ENCODE assay signal across 8 mouse cellular contexts in the genomic region with DNA sequence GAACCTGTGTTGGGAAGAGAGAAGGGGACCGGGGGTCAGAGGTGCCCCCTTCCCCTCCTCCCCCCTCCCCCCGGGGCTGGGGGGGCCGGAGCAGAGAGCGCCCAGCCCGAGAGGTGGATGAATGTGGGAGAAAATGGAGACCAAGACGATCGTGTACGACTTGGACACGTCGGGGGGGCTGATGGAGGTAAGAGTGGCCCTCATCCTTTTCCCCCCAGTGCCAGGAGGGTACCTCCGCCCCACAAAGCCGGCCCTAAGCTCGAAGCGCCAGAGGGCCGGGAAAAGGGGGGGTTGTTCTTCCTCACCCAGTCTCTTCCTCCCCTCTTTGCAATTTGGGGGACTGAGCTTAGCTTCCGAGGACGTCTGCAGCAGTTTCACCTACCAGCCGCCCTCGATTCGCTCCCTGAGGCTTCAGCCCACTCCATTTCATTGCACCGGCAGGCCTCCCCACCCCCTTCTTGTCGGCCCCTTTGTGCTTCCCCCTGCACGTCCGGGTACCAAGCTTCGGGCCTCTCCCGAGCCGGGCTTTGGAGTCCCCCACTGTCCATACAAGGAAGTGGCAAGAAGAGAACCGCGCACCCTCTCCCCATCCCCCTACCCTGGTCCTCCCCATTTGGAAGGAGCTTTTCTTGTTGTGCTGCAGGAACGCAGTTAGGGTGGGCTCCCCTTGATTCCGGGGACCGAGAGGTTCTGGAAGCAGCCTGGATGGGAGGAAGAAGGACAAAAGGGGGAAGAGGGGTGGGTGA. TPM values are rescaled to one million over a fixed set of nuclear protein-coding genes. Genes with fewer than 3 reads are reported as not detected.
DNase-seq lines count a peak whose midpoint lies in the region; ATAC-seq and TF ChIP-seq lines count a peak whose summit lies in the region.

No protein-coding gene starts in this region.

- H3K27ac ChIP-seq in heart, embryonic 11.5 days (ENCODE audit: low read depth, low read length) = peak overlapping the region; percentile 97
- peak overlapping the region; percentile 97 for H3K27ac ChIP-seq in kidney, postnatal 0 days
- peak overlapping the region; percentile 77 for H3K27ac ChIP-seq in liver, embryonic 14.5 days
- peak overlapping the region; percentile 96 for H3K27ac ChIP-seq in neural tube, embryonic 13.5 days (replicated peaks)

- 0 out of 2 replicates have a peak, but pooled peaks have one; percentile 2 for ATAC-seq in common myeloid progenitor, adult 5-6 weeks (replicated peaks; ENCODE audit: low read depth, poor library complexity, severe bottlenecking)
- no peak for ATAC-seq in heart, embryonic 11.5 days (replicated peaks; ENCODE audit: insufficient number of reproducible peaks, low FRiP score, low TSS enrichment)
- ATAC-seq in kidney, postnatal 0 days (replicated peaks; ENCODE audit: low FRiP score, low read depth) = no peak
- ATAC-seq in liver, embryonic 14.5 days (ENCODE audit: insufficient read depth) = no peak
- no peak for ATAC-seq in neural tube, embryonic 13.5 days (ENCODE audit: low read depth)

- H3K4me2 ChIP-seq in heart, embryonic 11.5 days = peak overlapping the region; percentile 77
- peak overlapping the region; percentile 85 for H3K4me2 ChIP-seq in kidney, postnatal 0 days (ENCODE audit: low read length)
- H3K4me2 ChIP-seq in liver, embryonic 14.5 days (ENCODE audit: low read depth) = peak overlapping the region; percentile 95
- peak overlapping the region; percentile 95 for H3K4me2 ChIP-seq in neural tube, embryonic 13.5 days

- no peaks in the 10 kb centered on the region for H3K9me3 ChIP-seq in heart, embryonic 11.5 days (replicated peaks; ENCODE audit: control insufficient read depth, low read length)
- no peaks in the 10 kb centered on the region for H3K9me3 ChIP-seq in kidney, postnatal 0 days (replicated peaks; ENCODE audit: low read length)
- H3K9me3 ChIP-seq in liver, embryonic 14.5 days (ENCODE audit: control insufficient read depth, low read length) = no peaks in the 10 kb centered on the region
- H3K9me3 ChIP-seq in neural tube, embryonic 13.5 days = no peaks in the 10 kb centered on the region

- H3K27me3 ChIP-seq in heart, embryonic 11.5 days (ENCODE audit: control insufficient read depth, insufficient read depth, low read length) = peaks cover 3% of the 10 kb centered on the region; the same call in 1 of the 2 replicates
- no peaks in the 10 kb centered on the region for H3K27me3 ChIP-seq in kidney, postnatal 0 days (ENCODE audit: insufficient read depth, low read length)
- H3K27me3 ChIP-seq in liver, embryonic 14.5 days (ENCODE audit: control insufficient read depth, insufficient read depth, low read length) = no peaks in the 10 kb centered on the region; the same call in 1 of the 2 replicates
- H3K27me3 ChIP-seq in neural tube, embryonic 13.5 days = peaks cover 3% of the 10 kb centered on the region; the same call in 1 of the 2 replicates

- H3K4me1 ChIP-seq in heart, embryonic 11.5 days (ENCODE audit: control insufficient read depth, insufficient read depth, low read length) = peaks cover 9% of the 10 kb centered on the region; the same call in 1 of the 2 replicates
- H3K4me1 ChIP-seq in kidney, postnatal 0 days (replicated peaks; ENCODE audit: insufficient read depth, low read length) = no peaks in the 10 kb centered on the region
- peaks cover 10 to 15% of the 10 kb centered on the region in 2 experiments; a peak in 3 of 4 replicates for H3K4me1 ChIP-seq in liver, embryonic 14.5 days (replicated peaks; ENCODE audit: control insufficient read depth in 2 of 2, insufficient read depth in 2 of 2, low read length in 1 of 2)
- H3K4me1 ChIP-seq in neural tube, embryonic 13.5 days (replicated peaks) = peaks cover 33% of the 10 kb centered on the region

- H3K9ac ChIP-seq in heart, embryonic 11.5 days (ENCODE audit: low read depth, low read length) = peak overlapping the region; percentile 87
- peak overlapping the region; percentile 92 for H3K9ac ChIP-seq in kidney, postnatal 0 days (ENCODE audit: low read depth, low read length)
- H3K9ac ChIP-seq in liver, embryonic 14.5 days (replicated peaks) = peak overlapping the region; percentile 96
- H3K9ac ChIP-seq in neural tube, embryonic 13.5 days = peak overlapping the region; percentile 97

- peak; percentile 58 for DNase-seq in layer of hippocampus, adult 11-12 months (ENCODE audit: low spot score)
- DNase-seq in layer of hippocampus, adult 9-10 months (ENCODE audit: low spot score) = no peak
- peak; percentile 78 for DNase-seq in kidney, postnatal 0 days (ENCODE audit: low spot score)
- DNase-seq in liver, embryonic 14.5 days (ENCODE audit: low read depth in 3 of 3, low spot score in 3 of 3) = peak in 2 of 3 experiments; percentile 26 to 41
- peak; percentile 64 to 73 for DNase-seq in thymus, adult 18-20 months

- TF ChIP-seq CTCF in kidney, postnatal 0 days (IDR thresholded peaks at IDR 0.05; ENCODE audit: low read depth) = no peak
- TF ChIP-seq CTCF in liver, embryonic 14.5 days (IDR thresholded peaks at IDR 0.05; ENCODE audit: low read depth) = no peak

- no peak for TF ChIP-seq EP300 in liver, embryonic 14.5 days (IDR thresholded peaks at IDR 0.05; ENCODE audit: low read depth)

- WGBS in heart, embryonic 11.5 days (ENCODE audit: insufficient replicate concordance) = under 1% methylated on average over 32 of the region's 32 CpGs
- WGBS in kidney, postnatal 0 days = under 1% methylated on average over 28 of the region's 32 CpGs
- under 1% methylated on average over 31 of the region's 32 CpGs for WGBS in liver, embryonic 14.5 days (ENCODE audit: insufficient replicate concordance)
- WGBS in neural tube, embryonic 13.5 days = 0% methylated on average over 29 of the region's 32 CpGs

- H3K36me3 ChIP-seq in heart, embryonic 11.5 days (ENCODE audit: control insufficient read depth, insufficient read depth, low read length) = peaks cover under 1% of the 10 kb centered on the region
- peaks cover 5% of the 10 kb centered on the region; the same call in 1 of the 2 replicates for H3K36me3 ChIP-seq in kidney, postnatal 0 days (ENCODE audit: insufficient read depth, low read length)
- peaks cover 12% of the 10 kb centered on the region for H3K36me3 ChIP-seq in liver, embryonic 14.5 days (replicated peaks; ENCODE audit: control insufficient read depth, insufficient read depth, low read depth)
- peaks cover 20% of the 10 kb centered on the region for H3K36me3 ChIP-seq in neural tube, embryonic 13.5 days

- H3K4me3 ChIP-seq in heart, embryonic 11.5 days (ENCODE audit: low read depth, low read length) = peak overlapping the region; percentile 79
- peak overlapping the region; percentile 89 for H3K4me3 ChIP-seq in kidney, postnatal 0 days (replicated peaks; ENCODE audit: low read depth, low read length)
- H3K4me3 ChIP-seq in liver, embryonic 14.5 days (ENCODE audit: insufficient read depth in 1 of 2, low read depth in 2 of 2, low read length in 2 of 2) = peak overlapping the region; percentile 92 to 94
- H3K4me3 ChIP-seq in neural tube, embryonic 13.5 days = peak overlapping the region; percentile 99

RNA-seq across cellular contexts. Expression of gene Phf12, which starts 0.8 kb away (rescaled TPM):
- total RNA-seq in common myeloid progenitor, adult 5-6 weeks (2017) = 29.5 and 39.0 TPM in 2 replicates
- polyA plus RNA-seq in heart, embryonic 11.5 days (2014; fragmentation: Nextera tagmentation; extraction: Ambion mirVana) = 9.1 and 14.2 TPM in 2 replicates
- 9.3 and 11.1 TPM in 2 replicates for polyA plus RNA-seq in kidney, postnatal 0 days (2015; fragmentation: Nextera tagmentation; extraction: Ambion mirVana)
- polyA plus RNA-seq in liver, embryonic 14.5 days (2012; rRNA removed) = 19.0 and 19.2 TPM in 2 replicates
- 4.3 and 5.7 TPM in 2 replicates for polyA plus RNA-seq in liver, embryonic 14.5 days (2014; fragmentation: Nextera tagmentation; extraction: Ambion mirVana)
- polyA plus RNA-seq in neural tube, embryonic 13.5 days (2015; fragmentation: Nextera tagmentation; extraction: Ambion mirVana) = 15.6 and 19.8 TPM in 2 replicates

RNA-seq across cellular contexts. Expression of gene Dhrs13, which starts 48.7 kb away (rescaled TPM):
- 12.1 and 12.8 TPM in 2 replicates for total RNA-seq in common myeloid progenitor, adult 5-6 weeks (2017)
- 12.3 and 15.8 TPM in 2 replicates for polyA plus RNA-seq in heart, embryonic 11.5 days (2014; fragmentation: Nextera tagmentation; extraction: Ambion mirVana)
- 13.6 and 15.2 TPM in 2 replicates for polyA plus RNA-seq in kidney, postnatal 0 days (2015; fragmentation: Nextera tagmentation; extraction: Ambion mirVana)
- polyA plus RNA-seq in liver, embryonic 14.5 days (2012; rRNA removed) = 8.6 and 9.4 TPM in 2 replicates
- 17.3 and 17.8 TPM in 2 replicates for polyA plus RNA-seq in liver, embryonic 14.5 days (2014; fragmentation: Nextera tagmentation; extraction: Ambion mirVana)
- 32.7 and 40.0 TPM in 2 replicates for polyA plus RNA-seq in neural tube, embryonic 13.5 days (2015; fragmentation: Nextera tagmentation; extraction: Ambion mirVana)

RNA-seq across cellular contexts. Expression of gene Sez6, which starts 52.8 kb away (rescaled TPM):
- total RNA-seq in common myeloid progenitor, adult 5-6 weeks (2017) = not detected in 2 replicates
- polyA plus RNA-seq in heart, embryonic 11.5 days (2014; fragmentation: Nextera tagmentation; extraction: Ambion mirVana) = 0.09 TPM in 1 of 2 replicates, not detected in the other
- 0.17 TPM in 1 of 2 replicates, not detected in the other for polyA plus RNA-seq in kidney, postnatal 0 days (2015; fragmentation: Nextera tagmentation; extraction: Ambion mirVana)
- 0.03 and 0.37 TPM in 2 replicates for polyA plus RNA-seq in liver, embryonic 14.5 days (2012; rRNA removed)
- polyA plus RNA-seq in liver, embryonic 14.5 days (2014; fragmentation: Nextera tagmentation; extraction: Ambion mirVana) = 0.05 TPM in 1 of 2 replicates, not detected in the other
- polyA plus RNA-seq in neural tube, embryonic 13.5 days (2015; fragmentation: Nextera tagmentation; extraction: Ambion mirVana) = 95.2 and 104 TPM in 2 replicates

RNA-seq across cellular contexts. Expression of gene Flot2, which starts 54.4 kb away (rescaled TPM):
- 29.7 and 38.4 TPM in 2 replicates for total RNA-seq in common myeloid progenitor, adult 5-6 weeks (2017)
- 62.0 and 67.1 TPM in 2 replicates for polyA plus RNA-seq in heart, embryonic 11.5 days (2014; fragmentation: Nextera tagmentation; extraction: Ambion mirVana)
- polyA plus RNA-seq in kidney, postnatal 0 days (2015; fragmentation: Nextera tagmentation; extraction: Ambion mirVana) = 38.5 and 42.4 TPM in 2 replicates
- 17.9 and 18.3 TPM in 2 replicates for polyA plus RNA-seq in liver, embryonic 14.5 days (2012; rRNA removed)
- polyA plus RNA-seq in liver, embryonic 14.5 days (2014; fragmentation: Nextera tagmentation; extraction: Ambion mirVana) = 16.7 and 20.4 TPM in 2 replicates
- 98.0 and 104 TPM in 2 replicates for polyA plus RNA-seq in neural tube, embryonic 13.5 days (2015; fragmentation: Nextera tagmentation; extraction: Ambion mirVana)

Comparison
In these comparisons a context has a peak if more than half of its experiments do, and no peak if none do; other contexts are left out.
1. RNA of gene Sez6, which starts 52.8 kb away (polyA plus RNA-seq): 95.2 to 104 TPM in neural tube, embryonic 13.5 days; 0.17 TPM in kidney, postnatal 0 days, 0.09 TPM in heart, embryonic 11.5 days and 0.03 to 0.37 TPM in liver, embryonic 14.5 days; every median in the first group is over 10 times any median in the second.
2. Peak in every context shown above with its lines, with median percentiles within 50 percentile points of each other: H3K27ac ChIP-seq, H3K4me2 ChIP-seq, H3K4me3 ChIP-seq and H3K9ac ChIP-seq.